Mouse (Mus musculus): ENCODE data around the gene Dgkb.

The Dgkb gene

GRCm38 (mm10) chr12:38374159-38374558, 556.6 kb downstream of the Dgkb start:
- CTCF ChIA-PET: no interaction called here

- CTCF ChIA-PET: no interaction called here
These were observed 568.4 kb downstream of the Dgkb start for GRCm38 (mm10) chr12:38385942-38386341.

GRCm38 (mm10) chr12:38386991-38387390, 569.5 kb downstream of the Dgkb start:
- CTCF ChIA-PET: no interaction called here

GRCm38 (mm10) chr12:38387654-38388053, 570.1 kb downstream of the Dgkb start:
- CTCF ChIA-PET: no interaction called here

- CTCF ChIA-PET: no interaction called here
These were observed 570.7 kb downstream of the Dgkb start for GRCm38 (mm10) chr12:38388243-38388642.

GRCm38 (mm10) chr12:38397754-38398312, 580.3 kb downstream of the Dgkb start:
- CTCF ChIA-PET: no interaction called here

GRCm38 (mm10) chr12:38400089-38400488, 582.6 kb downstream of the Dgkb start:
- CTCF ChIA-PET: no interaction called here

GRCm38 (mm10) chr12:38435364-38436130, 618.0 kb downstream of the Dgkb start:
- CTCF ChIA-PET: no interaction called here

- CTCF ChIA-PET: no interaction called here
These were observed 618.6 kb downstream of the Dgkb start for GRCm38 (mm10) chr12:38436131-38436436.

GRCm38 (mm10) chr12:38450323-38451087, 633.0 kb downstream of the Dgkb start:
- CTCF ChIA-PET: no interaction called here

- CTCF ChIA-PET: no interaction called here
These were observed 634.2 kb downstream of the Dgkb start for GRCm38 (mm10) chr12:38451677-38452076.

- CTCF ChIA-PET: no interaction called here
These were observed 650.7 kb downstream of the Dgkb start for GRCm38 (mm10) chr12:38468191-38468590.

- CTCF ChIA-PET: no interaction called here
These were observed 651.1 kb downstream of the Dgkb start for GRCm38 (mm10) chr12:38468605-38469004.

- CTCF ChIA-PET: no interaction called here
These were observed 679.7 kb downstream of the Dgkb start for GRCm38 (mm10) chr12:38497229-38497628.

GRCm38 (mm10) chr12:38500931-38501330, 683.4 kb downstream of the Dgkb start:
- CTCF ChIA-PET: no interaction called here

GRCm38 (mm10) chr12:38508195-38508594, 690.7 kb downstream of the Dgkb start:
- CTCF ChIA-PET: no interaction called here

GRCm38 (mm10) chr12:38545431-38545830, 727.9 kb downstream of the Dgkb start:
- CTCF ChIA-PET: no interaction called here

- CTCF ChIA-PET: interaction anchor here (0.8 kb wide), 1 partner anchor 808 kb away, joined by 5 read pairs; no protein-coding TSS in a partner anchor
These were observed 759.6 kb downstream of the Dgkb start for GRCm38 (mm10) chr12:38577141-38577540.

- CTCF ChIA-PET: no interaction called here
These were observed 761.8 kb downstream of the Dgkb start for GRCm38 (mm10) chr12:38579191-38579817.

- CTCF ChIA-PET: interaction anchor here (0.7 kb wide), 1 partner anchor 120 kb away, joined by 9 read pairs; no protein-coding TSS in a partner anchor
These were observed 768.9 kb downstream of the Dgkb start for GRCm38 (mm10) chr12:38586368-38586865.

GRCm38 (mm10) chr12:38589951-38590350, 772.4 kb downstream of the Dgkb start:
- CTCF ChIA-PET: no interaction called here

- CTCF ChIA-PET: interaction anchor here (0.6 kb wide), 1 partner anchor 325 kb away, joined by 7 read pairs; no protein-coding TSS in a partner anchor
These were observed 776.1 kb downstream of the Dgkb start for GRCm38 (mm10) chr12:38593653-38594052.
